Mouse (Mus musculus): Measurements from ENCODE around the gene Shank2. TPM values are rescaled to one million over a fixed set of nuclear protein-coding genes. Genes with fewer than 3 reads are reported as not detected.

Gene Shank2
- total RNA-seq, 4 experiments from 2014 or later: 15.1 to 28.5 (median 23.6) TPM

DNA sequence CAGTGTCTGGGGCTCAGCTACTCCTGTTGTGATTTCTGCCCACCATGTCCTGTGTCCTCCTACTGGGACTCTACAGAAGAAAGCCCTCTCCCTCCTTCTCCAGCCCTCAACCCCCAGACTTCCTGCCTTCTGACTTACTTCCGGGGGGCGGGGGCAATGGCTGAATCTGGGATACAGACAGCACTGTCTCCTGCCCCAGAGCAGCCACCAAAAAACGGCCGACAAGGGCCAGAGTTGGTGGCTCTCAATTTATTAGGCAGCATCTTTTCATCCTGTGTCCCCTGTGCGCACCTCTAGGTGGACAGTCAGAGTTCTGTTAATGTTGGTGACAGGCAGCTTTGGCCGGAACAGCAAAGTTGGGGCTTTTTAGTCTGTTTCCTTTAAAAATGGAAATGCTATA, 282.0 kb downstream of the Shank2 start:
- no peak for DNase-seq

DNA sequence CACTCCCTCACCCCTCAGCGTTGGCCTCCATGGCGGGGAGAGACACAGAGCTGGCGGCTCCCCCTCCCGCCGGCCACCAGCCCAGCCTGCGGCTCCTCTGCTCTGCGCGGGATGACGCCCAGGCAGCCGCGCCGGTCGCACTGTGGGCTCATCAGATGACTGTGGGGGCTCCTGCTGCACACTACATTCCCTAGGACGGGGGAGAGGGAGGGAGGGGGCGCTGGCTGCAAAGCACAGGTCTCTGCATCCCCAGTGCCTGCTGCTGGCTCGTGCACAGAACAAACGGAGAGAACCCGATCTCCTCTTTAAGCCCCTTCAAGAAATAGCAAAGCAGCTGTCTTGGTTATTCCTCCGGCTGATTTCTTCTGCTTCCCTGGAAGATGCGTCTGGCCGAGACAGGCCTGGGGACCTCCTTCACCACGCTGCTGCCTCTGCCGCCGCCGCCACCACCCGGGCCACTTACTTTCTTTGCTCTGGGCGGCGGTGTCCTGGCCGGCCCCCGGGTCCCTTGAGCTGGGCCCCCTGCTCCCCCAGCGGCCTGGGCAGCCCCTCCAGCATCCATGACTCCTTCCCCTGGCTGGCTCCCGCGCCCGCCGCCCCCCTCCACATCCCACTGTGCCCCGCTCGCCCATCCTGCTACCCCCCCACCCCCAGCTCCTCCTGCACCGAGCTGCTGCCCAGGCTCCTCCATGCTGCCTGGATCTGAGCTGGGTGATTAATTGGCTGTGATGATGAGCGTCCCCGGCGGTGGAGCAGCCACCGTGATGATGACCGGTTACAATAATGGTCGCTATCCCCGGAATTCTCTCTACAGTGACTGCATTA, 282.7 kb downstream of the Shank2 start:
- no peak for DNase-seq

DNA sequence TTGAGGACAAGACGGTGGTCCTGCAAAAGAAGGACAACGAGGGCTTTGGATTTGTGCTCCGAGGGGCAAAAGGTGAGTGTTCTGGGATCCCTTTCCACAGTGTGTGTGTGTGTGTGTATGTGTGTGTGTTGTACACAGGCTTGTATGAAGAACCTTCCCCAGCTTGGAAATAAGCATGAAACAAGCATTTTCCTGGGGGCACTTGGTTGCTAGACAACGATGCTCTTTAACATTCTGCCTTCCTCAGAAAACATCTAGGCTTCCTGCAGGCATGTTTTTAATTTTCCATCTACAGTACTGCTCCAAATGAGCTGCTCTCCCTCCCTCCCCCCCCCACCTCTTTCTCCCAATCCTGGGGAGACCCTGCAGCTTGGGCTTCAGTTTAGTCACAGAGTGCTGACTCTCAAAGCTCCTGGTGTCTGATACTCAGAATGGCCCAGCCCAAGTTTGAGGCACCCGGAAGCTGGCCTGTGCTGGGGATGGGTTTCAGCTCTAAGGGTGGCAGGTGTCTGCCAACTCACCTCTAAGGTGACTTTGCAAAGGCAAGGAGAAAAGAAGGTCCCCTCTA, 283.4 kb downstream of the Shank2 start:
- DNase-seq: no peak

DNA sequence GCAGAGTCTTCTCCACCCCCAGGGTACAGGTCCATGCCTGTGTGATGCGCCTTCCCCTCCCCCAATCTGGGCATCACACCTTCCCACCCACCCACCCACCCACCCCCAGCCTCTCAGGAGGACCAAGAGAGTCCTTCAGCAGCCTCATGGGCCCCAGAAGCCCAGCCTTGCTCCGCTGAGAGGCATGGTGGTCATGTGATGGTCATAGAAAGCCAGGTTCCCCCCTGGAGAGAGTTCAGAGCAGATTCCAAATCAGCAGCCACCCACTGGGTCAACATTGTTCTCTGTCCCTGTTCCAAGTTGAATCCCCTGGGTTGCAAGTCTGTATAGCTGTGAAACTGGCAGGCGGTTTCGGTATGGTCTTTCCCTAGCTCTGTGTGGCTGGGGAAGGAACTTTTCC, 284.2 kb downstream of the Shank2 start:
- DNase-seq: no peak

GRCm38 (mm10) chr7:144287991-144288390, 286.3 kb downstream of the Shank2 start:
- no peak for DNase-seq

DNA sequence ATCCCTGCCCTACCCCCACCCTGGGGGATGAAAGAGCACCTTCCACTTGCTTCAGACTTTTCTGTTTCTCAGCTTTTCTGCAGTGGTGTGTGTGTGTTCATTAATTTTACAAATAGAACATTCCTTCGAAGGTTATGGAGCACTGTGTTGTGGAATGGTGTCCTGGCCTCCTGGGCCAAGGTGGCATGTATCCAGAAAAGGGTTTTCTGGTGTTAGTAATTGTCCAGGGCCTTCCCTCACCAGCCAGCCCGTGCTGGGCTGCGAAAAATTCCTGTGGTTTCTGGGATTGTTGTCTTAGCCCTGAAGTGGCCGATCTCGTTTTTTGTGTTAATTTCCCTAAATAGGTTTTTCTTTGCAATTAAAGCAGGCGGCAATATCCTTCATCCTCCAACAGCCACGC, 289.8 kb downstream of the Shank2 start:
- DNase-seq: no peak

DNA sequence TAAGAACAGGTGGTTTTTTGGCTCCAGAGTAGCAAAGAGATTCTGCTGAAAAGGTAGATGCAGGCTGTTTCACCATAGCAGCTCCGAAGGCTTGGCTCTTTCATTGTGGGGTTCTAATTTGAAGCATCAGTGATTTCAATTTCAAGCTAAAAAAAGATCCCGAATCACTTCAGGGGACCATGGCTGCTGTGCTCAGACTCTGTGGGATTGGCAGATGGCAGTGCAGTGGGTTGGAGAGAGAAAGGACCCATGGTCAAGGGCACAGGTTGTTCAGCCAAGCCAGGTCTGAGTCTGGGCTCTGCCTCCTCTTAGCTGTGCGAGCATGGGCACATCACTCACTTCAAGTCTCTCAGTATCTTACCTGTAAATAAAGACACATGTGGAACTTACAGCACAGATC, 291.9 kb downstream of the Shank2 start:
- DNase-seq: no peak

GRCm38 (mm10) chr7:144294239-144295200, 292.8 kb downstream of the Shank2 start:
- no peak for DNase-seq

DNA sequence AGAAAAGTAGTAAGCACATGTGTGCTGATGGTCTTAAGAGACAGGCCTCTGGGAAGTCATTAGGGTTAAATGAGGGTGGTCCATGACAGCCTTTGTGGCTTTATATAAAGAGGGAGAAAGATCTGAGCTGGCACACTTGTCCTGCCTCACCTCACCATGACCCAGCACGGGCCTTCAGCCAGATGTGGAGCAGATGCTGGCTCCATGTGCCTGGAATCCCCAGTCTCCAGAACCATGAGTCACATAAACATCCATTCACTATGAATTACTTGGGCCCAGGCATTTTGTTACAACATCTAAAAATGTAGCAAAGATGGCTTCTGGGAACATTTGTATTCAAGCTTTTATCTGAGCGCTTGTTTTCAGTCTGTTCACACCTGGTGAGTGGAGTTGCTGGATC, 297.6 kb downstream of the Shank2 start:
- no peak for DNase-seq

- no peak for DNase-seq
Observed at GRCm38 (mm10) chr7:144301646-144302045, 299.9 kb downstream of the Shank2 start.

DNA sequence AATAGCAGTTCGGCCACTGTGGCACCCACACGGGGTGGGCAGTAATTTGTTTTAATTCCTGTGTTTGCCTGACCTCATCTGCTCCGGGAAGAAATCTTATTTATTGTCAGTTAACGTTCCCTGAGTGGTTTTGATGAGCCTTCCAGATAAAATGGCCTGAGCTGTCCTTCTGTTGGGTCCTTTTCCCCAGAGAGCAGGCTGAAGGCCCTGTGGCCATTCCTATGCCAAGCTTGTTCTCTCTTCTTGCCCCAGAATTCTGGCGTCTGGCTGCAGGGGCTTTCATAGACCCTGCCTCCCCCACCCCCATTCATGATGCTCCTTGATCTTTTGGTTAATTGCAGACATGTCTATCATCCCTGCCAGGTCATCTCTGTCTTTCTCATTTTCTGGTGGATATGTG, 300.8 kb downstream of the Shank2 start:
- no peak for DNase-seq

GRCm38 (mm10) chr7:144307853-144308409, 306.2 kb downstream of the Shank2 start:
- DNase-seq: no peak

DNA sequence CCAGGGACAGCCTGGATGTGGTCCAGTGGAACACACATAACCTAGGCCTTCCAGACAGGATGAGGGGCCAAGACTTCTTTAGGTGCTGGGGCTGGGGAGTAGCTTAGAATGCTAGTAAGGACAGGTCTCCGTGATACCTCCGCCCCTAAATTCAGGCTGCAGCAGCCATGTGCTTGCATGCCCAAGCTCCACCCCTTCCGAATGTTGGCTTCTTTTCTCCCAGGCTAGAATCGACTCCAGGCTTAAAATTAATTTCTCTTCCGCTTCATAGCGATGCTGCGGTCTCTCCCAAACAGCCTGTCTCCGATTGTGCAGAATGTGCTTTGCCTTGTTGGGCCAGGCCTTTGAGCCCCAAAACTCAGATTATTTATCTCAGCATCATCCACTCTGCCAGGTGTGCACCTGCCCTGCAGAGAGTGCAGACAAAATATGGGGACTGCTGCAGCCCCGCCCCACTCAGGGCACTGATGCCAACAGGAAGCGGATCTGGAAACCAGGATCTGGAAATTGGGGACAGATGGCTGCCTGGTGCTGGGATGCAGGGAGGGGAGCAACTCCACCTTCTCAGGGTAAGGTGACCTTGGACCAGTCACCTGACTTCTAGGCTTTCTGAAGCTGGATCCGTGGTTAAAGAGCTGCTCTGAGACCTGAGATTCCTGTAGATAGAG, 312.8 kb downstream of the Shank2 start:
- no peak for DNase-seq

- no peak for DNase-seq
Observed at GRCm38 (mm10) chr7:144316224-144316623, 314.5 kb downstream of the Shank2 start.

DNA sequence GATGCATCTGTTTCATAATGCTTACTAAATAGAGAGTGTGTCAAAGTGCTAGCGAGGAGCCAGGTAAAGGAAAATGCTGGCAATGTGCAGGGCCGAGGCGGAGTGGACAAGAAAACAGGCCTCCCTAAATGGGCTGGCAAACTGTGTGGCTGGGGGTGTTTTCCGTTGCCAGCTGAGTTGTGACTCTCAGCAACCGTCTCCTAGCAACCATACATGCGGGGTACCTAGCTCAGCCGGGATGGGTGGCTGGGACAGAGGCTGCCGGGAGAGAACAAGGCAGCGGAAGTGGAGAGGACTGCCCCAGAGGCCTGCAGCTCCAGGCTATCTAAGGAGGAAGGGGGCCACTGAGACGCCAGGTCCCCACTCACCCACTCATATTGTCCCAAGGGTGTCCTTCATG, 315.1 kb downstream of the Shank2 start:
- DNase-seq: no peak

DNA sequence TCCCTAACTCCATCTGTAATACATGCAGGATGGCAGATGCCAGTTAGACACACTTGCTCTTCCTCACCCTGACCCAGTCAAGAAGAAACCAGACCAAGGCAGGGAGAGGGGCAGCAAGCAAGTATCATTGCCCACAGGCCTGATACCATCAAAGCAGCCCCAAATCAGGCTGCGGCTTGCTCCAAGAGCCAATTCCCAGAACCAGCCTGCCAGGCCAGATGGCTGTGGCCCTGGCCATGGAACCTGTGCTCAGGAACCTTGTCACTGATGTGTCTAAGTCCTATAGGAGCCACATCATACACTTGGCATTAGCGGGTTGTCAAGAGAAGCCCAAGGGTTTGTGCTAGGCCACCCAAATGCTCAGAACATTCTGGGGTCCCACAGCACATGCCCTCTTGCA, 322.3 kb downstream of the Shank2 start:
- no peak for DNase-seq

- no peak for DNase-seq
Observed at GRCm38 (mm10) chr7:144324861-144325260, 323.1 kb downstream of the Shank2 start.

- DNase-seq: no peak
Observed at GRCm38 (mm10) chr7:144325603-144326002, 323.9 kb downstream of the Shank2 start.

- no peak for DNase-seq
Observed at GRCm38 (mm10) chr7:144329403-144329890, 327.7 kb downstream of the Shank2 start.

DNA sequence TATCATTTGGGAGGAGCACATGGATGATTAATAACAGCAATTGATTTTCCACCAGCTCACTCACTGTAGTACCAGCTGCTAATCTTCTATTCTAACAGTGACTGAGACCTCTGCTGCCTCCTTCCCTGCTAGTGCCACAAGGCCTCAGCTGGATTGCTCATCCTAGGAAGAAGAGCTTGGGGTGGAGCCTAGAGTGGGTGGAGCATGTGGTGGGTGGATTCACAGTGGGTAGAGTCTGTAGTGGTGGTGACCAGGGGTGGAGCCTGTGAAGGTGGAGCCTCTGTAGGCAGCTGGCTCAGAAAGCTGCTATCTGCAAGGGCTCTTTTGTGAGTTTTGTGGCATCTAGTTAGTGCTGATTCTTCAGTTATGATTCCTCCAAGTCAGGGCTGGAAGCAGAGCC, 334.9 kb downstream of the Shank2 start:
- peak; percentile 89 for DNase-seq

- DNase-seq: no peak
Observed at GRCm38 (mm10) chr7:144338694-144339093, 337.0 kb downstream of the Shank2 start.

DNA sequence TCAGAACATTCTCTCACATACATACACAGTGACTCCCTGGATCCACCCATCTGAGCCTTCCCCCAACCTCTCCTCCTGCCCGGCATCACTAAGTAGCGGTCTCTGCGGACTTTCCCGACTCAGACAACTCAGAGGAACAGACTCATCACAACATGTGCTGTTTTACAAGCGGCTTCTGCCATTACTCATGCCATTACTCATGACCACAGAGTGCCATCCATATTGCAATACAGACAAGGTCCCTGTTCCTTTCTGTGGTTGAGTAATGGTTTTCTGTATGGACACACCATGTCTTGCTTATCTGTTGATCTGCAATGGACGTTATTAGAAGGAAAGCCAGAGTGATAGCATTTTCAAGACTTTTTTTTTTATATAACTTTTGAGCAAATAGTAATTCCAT, 338.6 kb downstream of the Shank2 start:
- DNase-seq: peak; percentile 45

All from adrenal gland, adult 8-10 months (tissue).